Mouse (Mus musculus): ENCODE data around the gene Rcan2.

The Rcan2 gene

DNA sequence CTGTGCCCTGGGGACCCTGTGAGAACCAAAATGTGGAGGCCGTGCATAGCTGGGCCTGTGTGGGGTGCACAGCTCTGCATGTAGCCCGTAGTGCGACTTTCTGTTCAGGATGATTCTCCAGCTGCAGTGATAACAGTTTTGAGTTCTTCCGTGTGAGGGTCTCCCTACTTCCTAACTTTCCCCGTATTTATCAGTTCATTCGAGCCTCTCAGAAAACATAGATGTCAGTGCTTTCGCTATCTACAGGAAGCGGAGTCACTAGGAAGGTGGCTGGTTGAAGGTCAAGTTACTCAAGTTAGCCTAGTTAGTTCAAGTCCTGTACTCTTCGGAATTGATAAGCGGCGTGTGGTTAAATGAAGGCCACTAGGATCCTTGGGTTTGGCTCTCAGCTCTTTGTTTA, 130.6 kb downstream of the Rcan2 start:
- no peak for DNase-seq

DNA sequence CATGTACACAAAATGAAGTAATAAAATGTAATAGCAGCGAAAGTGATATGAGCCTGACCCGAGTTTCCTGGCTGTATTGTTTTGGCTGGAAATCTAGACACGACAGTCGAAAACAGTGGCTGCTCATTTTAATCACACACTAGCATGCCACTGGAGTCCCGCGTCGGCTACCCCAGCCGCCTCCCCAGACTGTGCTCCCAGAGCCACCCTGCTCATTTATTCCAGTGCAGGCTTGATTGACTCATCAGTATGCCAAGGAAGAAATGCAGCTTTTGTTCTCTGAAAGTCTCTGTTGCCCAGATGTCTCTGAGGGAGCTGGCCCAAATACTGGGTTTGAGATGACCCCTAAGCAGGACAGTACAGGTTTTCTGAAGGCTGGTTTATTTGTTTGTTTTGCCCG, 132.9 kb downstream of the Rcan2 start:
- DNase-seq = no peak

DNA sequence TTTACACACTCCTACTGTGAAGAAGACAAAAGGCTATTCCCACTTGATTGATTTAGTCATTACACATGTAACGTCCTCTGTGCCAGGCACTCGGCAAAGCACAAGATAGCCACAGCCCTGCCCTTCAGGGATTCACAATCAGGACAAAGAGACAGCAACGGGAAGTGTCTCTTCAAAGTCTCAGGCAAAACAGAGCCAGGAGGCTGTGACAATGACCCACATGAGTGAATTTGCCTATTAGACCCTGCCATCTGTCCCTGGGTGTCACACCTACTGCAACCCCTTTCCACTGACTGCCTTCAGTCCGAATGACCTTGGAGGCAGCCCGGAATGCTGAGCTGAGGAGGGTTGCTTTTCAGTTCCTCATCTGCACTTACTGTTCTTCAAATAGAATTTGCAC, 151.1 kb downstream of the Rcan2 start:
- DNase-seq = no peak

DNA sequence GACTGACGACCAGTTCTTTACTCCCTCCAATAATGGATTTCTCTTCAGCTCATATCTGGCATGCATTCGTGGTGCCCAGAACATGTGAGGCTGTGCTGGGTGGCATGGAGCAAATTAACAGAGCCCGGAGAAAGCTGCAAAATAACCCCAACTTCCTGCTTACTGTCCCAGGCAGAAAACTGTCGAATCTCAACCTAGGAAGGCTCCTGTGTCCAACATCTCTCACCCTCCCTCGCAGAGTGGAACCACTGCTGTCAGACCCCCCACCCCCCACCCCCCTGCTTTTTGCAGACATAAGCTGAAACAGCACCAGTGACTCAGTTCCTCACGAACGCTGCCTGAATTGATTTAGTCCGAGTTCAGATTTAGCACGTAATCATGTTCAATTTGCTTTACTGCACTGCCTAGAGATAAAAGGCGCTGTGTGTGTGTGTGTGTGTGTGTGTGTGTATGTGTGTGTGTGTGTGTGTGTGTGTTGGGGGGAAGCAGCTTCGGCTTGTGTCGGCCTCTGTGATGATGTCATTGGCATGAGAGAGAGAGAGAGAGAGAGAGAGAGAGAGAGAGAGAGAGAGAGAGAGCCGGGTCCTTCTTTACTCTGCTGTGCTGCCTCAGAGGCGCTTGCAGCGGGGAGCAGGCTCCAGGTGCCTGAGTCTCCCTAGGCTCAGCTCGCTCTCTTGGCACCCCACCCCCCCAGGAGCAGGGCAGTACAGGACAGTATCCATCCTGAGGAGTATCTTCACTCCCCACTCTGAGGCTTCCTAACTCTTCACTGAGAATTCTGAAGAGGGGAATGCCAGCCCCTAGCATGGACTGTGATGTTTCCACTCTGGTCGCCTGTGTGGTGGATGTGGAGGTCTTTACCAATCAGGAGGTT, 151.7 kb downstream of the Rcan2 start:
- peak; percentile 17 for DNase-seq

DNA sequence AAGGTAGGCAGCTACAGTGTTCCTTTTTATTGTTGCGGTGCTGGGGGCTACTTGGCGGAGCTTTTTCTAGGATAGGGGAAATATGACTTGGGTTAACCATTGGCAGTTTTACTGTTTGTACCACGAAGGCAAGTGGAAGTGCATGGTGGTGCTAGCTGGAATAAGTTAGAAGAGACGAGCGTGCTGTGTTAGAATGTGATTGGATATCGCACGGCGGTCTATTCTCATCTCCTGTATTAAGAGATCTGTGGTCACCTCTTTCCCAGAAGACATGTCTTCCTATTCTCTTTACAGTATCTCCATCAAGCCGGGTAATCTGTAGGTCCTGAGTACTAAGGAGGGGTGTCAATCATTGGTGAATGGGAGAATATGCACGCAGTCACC, 152.4 kb downstream of the Rcan2 start:
- no peak for DNase-seq

DNA sequence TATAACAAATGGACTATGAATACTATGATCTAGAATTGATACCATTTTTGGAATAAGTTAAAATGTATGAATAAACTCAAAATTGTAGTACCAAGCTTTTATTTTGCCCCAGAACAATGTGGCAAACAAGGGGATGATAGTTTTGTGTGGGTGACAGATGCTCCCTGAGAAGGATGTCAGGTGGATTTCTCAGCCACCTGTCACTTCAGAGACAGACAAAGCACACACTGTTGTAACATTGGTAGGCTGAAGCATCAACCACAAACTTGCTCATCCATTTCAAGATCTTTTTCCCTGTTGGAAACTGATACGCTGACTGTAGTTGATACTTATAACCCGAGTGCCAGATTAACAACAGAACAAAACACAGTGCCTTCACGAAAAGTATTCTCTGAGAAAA, 158.6 kb downstream of the Rcan2 start:
- DNase-seq = no peak

DNA sequence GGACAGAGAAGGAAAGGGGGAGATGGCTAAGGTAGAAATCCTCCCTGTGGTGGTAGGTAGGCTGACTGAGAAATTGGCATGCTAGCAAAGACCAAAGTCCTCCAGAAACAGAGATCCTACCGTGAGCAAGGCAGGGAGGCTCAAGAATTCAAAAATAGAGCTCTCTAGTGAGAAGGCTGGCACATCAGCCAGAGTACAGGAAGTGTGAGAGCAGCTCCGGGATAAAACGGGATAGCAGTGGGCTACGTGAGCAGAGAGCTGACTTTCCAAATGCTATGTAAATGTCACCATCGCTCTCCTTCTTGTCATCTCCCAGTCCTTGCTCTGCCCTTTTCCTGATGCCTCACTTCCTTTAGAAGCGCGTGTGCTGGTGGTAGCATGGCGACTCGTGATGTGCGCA, 168.8 kb downstream of the Rcan2 start:
- DNase-seq = no peak

DNA sequence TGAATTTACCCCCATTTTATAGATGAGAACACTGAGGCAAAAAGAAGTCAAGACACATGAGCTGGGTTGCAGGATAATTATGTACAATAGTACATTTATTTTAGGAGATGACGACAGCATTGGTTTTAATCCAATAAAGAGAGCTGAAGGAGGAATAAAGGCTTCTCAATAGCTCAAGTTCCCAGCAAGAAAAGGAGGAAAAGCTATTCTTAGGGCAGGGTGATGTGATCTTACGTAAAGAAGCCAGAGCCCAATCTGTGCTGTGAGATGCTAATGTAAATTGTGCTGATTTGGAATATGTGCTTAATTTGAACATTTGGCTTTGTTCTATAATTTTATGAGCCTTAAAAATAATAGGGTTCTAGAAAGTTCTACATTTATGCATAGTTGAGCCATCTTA, 176.4 kb downstream of the Rcan2 start:
- DNase-seq = no peak

DNA sequence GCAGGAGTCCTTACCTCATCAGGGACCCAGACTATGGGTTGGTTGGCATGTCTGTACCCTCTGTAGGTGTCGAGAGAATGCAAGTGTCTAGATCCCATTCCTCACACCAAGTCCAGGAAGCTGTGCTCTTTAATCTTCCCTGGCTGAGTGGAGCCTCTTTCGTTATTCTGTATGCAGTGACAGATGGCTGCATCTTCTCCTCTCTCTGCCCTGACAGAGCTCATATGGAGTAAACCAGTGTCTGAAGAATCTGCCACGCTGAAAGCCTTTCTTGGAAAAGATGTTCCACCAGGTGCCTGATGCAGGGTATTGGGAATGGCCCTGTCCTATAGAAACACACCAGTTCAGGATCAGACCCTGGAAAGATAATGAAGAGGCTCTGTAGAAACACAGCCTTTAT, 178.8 kb downstream of the Rcan2 start:
- no peak for DNase-seq

DNA sequence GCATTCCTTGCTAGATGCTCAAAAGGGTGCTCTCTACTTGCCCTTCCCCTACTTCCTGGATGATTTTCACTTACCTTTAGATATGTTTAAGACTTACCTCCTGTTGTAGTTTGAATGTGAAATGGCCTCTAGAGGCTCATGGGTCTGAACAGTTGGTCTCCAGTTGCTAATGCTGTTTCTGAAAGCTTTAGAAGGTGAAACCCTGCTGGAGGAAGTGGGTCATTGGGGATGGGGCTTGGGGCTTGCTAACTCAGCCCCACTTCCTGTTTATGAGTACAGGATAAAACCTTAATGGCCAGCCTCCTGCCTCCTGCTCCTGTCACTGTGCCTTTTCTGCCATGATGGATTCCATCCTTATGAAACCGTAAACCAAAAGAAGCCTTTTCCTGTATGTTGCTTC, 181.4 kb downstream of the Rcan2 start:
- no peak for DNase-seq

DNA sequence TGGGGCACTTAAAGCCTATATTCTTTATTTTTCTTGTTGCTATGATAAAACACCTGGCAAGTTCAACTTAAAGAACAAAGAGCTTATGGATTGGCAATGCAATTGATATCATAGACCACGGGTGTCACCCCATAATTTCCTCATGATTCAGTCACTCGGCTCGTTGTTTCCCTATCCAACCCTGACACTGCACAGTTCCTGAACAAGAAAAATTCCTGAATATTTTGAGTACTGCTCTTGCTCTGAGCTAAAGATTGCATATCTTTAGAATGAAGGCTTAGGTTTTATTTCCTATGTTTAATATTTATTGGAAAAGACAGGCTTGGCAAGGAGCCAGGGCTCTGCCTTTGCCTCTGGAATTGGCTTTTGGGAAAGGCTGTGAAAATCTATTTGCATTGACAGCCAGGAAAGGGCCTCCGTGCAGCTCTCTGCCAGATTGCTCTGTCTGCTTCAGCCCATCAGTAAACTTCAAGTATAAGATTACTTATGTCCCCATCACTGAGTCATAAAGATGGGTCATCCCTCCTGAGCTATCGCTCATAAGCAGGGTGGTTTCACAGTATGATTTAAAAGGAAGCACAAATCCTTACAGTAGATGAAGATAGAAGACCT, 188.3 kb downstream of the Rcan2 start:
- DNase-seq = no peak

DNA sequence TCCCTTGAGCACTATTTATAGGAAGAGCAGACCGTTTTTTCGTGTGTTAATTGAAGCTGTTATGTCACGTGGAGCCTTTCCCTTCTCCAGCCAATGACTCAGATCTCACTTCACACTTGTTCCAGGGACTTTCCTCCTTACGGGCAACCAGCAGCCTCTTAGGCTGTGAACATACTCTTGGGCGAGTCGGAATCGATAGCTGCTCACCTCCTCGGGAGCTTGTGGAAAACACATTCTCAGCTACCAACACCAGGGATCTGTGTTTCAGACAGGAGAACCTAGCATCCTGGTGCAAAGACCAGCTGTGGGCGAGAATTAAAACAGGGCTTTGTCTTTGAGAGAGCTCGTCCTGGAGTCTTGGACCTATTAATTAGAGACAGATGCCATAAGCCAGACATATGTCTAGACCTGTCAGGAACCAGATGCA, 189.8 kb downstream of the Rcan2 start:
- DNase-seq = peak; percentile 17

DNA sequence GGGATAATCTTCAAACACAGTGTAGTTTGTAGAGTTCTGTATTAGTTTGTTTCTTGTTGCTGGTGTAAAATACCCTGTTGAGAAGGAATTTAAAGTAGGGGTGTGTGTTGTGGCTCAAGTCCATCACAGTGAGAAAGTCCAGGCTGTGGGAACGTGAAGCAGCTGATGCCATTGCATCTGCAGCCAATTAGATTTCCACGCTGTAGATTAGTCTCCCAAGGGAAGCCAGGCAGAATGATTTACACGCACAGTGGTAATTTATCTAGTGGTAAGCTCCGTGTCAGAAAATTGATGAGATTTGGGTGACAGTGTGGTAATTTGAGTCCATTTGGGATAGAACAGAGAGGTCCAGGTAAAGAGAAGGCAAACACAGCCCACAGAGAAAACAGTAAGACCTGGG, 192.9 kb downstream of the Rcan2 start:
- no peak for DNase-seq

DNA sequence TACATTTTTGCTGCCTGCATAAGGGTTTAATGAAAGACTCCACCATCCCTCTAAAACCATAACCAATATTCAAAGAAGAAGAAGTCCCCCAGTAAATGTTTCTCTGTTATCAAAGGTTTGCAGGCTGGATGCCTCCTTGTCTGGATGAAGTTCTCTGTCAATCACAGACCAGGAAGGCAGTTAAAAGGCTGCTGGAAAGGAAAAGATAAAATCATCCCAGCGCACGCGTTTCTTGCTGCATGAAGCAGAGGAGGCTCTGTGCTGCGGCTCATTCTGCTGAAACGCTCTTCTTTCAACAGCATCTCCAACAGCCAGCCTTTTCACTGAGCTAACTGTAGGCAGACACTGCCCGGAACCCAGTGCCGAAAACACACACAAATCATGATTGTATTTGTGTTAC, 196.4 kb downstream of the Rcan2 start:
- DNase-seq = no peak

DNA sequence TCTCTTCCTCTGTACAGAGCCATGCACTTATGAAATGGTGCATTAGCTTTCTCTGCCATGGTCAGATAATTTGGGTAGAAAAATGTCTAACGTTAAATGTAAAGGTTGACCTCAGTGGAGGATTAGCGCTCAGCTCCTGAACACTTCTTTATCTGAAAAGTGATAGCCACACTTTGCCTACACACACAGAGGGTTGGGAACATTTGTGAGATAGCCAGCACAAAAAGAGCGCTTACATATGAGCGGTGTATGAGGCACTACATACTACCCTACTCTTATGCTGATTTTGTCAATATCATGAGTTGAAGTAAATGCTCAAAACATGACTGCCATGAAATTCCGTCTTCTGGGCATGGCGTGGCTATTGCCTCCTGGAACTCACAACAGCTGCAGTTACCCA, 196.9 kb downstream of the Rcan2 start:
- no peak for DNase-seq

DNA sequence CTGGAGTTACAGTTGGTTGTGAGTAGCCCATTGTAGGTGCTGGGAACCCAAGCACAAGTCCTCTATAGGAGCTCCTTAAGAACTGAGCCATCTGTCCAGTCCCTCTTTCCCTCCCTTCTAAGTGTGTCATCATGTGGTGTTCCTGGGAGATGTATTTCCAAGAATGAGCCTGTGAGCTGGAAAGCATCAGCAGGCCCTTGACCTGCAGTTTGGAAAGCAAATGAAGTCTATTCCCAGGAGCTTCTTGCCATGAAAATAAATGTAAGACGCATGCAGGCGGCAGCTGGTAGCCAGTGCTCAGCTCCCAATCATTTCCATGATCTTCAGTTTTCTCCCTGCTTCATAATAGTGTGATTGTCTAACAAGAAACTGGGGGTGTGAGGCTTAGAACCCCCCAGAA, 203.2 kb downstream of the Rcan2 start:
- DNase-seq = no peak

DNA sequence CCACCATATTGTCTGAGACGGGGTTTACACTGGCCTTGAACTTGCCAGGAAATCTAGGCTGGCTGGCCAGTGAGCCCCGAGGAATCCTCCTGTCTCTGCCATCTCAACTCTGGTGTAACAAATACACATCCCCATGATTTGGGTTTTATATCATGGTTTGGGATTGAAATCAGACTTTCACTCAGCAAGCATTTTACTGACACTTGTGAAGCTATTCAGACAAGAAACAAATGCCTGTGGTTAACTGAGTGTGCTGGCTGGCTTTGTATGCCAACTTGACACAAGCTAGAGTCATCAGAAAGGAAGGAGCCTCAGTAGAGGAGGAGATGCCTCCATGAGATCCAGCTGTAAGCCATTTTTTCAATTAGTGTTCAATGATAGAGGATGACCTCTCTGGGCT, 206.3 kb downstream of the Rcan2 start:
- no peak for DNase-seq

DNA sequence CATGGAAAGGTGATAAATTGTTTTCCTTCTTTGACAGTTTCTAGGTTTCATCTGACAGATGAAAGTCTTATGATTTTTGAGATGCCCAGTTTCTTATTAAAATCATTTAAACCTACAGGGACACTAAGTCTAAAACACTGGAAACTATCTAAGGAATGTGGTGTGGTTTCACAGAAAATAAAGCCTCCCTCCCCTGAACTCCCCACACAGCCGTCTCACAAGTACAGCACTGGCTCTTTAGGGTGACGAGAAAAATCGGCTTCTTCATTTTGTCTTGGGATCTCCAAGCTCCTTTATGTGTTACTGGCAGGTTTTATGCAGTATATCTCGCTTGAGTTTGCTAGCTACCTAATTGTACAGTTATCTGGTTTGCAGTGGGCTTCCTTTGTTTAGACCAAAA, 210.8 kb downstream of the Rcan2 start:
- DNase-seq = no peak

DNA sequence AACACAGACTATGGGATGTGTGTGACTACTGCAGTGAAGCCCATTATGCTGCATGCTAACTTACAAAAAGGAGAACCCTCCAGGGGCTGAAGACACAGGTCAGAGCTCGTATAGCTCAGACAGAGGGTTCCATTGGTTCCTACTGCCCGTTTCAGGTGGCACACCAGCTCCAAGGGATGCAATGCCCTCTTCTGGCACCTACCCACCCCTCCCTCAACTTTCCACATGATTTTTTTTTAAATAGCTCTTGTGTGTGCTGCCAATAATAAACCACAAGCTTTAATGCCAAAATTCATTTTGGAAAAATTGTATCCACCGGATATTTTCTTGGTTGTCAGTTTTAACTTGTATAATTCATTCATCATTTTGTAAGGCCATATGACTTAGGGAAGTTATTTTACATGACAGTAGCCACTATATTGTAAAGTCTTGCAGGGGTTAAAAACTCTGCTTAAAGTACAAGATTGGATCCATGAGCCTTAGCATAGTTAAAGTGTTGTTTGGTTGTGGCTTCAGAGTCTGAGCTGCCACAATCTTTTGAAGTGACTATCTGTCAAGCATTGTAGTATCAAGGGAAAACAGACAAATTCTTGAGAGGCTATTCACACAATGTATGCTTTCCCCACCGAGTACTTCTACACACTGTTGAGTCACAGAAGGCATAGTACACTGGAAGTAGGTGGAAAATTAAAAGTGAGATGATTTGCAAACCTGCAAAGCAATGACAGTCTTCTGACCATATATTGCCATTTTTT, 212.8 kb downstream of the Rcan2 start:
- no peak for DNase-seq

DNA sequence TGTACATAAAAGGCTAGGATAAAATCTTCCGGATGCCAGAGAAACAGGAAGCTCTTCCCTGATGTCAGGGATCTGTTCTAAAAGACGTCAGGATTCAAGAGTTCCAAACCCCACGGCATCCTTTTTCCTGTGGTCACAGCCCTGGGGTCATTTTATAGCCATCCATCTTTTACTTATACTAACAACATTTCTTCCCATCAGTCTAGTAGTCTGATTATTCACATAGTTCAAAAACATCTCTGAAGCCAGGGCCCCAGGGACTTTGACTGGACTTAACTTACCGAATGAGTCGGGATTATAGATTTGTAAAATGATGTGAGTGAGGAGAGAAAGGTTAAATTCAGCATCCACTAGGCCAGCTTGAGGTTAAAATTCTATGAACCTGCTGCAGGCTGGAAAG, 215.2 kb downstream of the Rcan2 start:
- DNase-seq = no peak

DNA sequence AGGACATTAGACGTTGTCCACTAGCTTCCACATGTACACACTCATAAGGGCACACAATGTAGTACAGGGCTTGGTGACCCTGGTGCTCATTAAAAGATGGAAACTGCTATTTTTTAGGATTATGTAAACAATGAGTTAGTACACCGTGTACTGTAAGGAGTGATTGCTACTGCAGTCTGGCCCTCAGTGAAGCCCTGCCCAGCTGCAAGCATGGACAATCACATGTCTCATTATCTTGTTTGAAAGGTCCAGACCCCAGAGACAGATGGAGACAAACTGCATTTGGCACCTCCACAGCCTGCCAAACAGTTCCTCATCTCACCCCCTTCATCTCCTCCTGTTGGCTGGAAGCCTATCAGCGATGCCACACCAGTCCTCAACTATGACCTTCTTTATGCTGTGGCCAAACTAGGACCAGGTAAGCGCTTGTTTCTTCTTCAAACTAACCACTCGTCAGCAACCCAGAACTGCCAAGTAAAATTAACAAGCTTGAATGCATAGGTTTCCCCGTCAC, 219.6 kb downstream of the Rcan2 start:
- DNase-seq = no peak

DNA sequence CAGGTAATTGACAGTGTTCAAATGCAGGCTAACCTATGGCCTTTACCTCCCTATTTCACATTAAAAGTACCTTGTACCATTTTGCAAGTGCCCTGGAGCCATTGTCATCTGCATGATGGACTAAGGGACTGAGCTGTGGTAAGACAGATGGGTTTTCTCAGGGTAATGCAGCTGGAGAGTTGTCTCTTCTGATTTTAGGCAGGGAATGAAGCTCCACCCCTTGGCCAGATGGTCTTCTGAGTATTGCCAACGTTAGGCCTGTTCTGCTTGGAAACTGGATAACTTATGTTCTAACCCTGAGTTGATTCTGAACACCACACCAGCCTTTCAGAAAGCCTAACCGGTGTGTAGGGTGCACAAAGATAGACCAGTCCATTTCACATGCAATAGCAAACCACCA, 222.7 kb downstream of the Rcan2 start:
- no peak for DNase-seq

DNA sequence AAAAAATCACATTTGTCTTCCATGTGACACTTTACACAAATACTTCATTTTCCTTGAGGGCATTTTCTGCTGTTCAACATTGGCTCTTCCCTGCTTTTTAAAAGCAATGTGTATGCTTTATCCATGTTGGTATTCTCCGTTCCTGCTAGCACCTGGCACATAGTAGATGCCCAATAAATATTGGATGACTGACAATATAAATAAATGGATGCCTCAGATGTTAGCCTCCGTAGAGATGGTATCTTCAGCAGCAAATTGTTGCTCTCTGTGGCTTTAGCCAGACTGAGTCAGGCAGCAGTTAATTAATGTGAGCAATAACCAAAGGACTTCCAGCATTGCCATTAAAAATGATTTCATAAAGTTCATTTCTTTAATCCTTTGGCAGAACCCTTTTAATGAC, 223.9 kb downstream of the Rcan2 start:
- DNase-seq = no peak

DNA sequence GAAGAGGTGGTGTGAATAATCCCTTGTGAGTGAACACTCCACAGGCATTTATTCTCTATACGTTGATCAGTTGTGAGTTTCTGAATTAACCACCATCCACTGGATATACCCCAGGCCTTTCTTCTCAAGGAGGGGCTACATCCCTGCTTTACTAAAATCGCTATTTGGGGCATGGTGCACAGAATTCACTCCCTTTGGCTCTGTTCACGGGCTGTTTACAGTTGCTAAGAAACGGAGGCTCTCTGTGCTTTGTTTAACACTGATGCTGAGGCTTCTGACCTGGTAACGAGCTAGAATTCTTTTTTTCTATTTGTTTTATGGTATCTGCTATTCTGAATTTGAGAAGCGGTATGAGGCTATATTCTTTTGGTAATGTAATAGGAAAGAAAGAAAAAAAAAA, 224.8 kb downstream of the Rcan2 start:
- DNase-seq = no peak
